Mouse (Mus musculus): ENCODE results near the gene Jam3. TPM values are rescaled to one million over a fixed set of nuclear protein-coding genes. Genes with fewer than 3 reads are reported as not detected.

Jam3 gene
- total RNA-seq, 2 experiments from 2014 or later: 7.1 to 8.2 TPM

- DNase-seq: no peak
- intact Hi-C loops (cut with DNase I): no loop called here
Measured at GRCm38 (mm10) chr9:27122963-27123362, 32.3 kb downstream of the Jam3 start.

- intact Hi-C loops (cut with DNase I): no loop called here
- no peak for DNase-seq
Measured at GRCm38 (mm10) chr9:27122076-27122475, 33.1 kb downstream of the Jam3 start.

DNA sequence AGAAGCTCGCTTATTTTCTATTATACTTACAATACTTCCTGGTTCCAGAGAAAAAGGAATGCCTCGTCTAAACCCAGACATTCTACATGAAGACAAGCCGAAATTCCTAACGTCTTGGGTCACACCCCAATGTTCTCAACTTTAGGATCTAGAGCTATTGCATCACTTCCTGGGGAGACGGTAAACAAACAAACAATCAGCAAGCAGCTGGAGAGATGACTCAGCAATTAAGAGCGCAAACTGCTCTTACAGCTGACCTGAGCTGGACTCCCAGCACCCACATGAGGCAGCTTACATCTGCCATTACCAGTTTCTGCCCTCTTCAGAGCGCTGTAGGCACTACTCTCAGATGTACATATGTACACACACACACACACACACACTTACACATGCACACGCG lies 34.0 kb downstream of the Jam3 start:
- DNase-seq: no peak
- intact Hi-C loops (cut with DNase I): no loop called here

DNA sequence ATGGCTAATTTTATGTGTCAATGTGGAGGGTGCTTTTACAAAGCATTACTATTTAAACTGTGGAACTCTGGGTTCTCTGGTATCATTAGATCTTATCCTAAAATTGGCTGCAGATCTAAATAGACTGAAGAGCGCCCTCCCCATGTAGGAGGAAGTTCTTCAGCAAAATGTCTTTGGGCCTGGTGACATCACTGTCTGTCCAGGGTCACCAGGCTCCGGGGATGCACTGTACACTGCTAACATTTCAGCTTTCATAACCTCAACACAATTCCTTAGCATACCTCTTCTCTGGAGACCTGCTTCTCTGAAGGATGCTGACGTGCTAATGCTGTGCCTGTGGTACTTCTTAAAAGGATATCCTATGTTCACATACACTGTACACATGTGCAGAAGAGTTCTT lies 43.5 kb downstream of the Jam3 start:
- DNase-seq: no peak
- intact Hi-C loops (cut with DNase I): no loop called here

GRCm38 (mm10) chr9:27110681-27111080 lies 44.5 kb downstream of the Jam3 start:
- DNase-seq: no peak
- intact Hi-C loops (cut with DNase I): no loop called here

DNA sequence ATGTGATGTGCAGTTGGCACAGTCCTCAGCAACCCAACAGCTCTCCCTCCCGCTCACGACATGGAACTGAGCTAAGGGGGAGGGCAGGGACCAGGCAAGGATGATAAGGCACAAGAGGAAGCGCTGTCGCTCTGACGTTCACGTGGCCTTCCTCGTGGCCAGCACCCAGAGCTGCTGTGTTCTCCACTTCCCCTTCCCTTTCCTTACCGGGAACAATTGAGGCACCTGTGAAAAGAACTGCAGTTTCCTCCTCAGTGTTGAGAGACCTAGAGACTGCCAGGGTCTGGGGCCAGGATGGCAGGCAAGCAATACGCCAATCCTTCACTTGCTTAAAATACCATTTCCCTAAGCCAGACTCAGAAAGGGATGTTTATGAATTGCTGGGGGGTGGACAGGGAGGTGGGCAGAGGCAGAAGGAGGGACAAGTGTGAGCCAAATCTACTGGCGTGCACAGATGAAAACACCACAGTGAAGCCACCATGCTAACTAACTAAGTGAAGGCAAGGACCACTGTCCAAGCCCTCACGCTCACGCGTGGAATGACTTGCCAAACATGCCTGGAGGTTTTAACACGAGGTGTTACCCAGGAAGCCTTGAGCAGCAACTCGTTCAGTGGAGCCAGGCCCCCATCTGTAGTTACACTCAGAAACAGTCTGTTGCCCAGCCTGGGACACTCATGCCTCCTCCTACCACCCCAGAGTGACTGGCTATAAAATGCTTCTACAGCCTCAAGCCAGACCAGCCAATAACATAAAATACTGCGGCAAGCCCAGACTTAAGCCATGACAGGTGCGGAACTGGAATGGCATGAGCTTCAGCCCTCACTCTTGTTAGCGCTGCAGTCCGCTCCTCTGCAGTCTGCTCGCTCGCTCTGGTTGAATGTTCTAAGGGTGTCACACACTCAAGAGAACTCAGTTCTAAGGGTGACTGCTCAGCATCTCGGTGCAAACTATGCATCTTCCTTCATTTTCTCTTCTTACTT lies 45.4 kb downstream of the Jam3 start:
- DNase-seq: peak; percentile 41 to 51
- intact Hi-C loops (cut with DNase I): loop anchor here (5.0 kb wide), 1 partner anchor 212 kb away; no protein-coding TSS in a partner anchor

DNA sequence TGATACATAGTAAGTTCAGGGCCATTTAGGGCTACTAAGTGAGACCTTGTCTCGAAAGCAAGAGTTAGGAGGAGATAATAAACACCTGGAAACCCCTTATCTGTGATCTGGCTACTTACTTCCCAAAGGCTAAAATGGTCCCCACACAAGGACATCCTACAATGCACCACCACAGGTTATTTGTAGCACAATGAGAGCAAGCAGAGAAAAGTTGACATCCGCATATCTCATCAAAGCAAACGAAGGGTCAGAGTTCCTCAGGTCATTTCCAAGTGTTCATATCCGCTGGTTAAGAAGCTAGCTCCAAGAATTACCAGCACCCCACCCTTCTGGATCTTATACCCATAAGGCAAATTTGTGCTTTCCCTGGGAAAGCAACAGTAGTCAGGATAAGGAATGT lies 46.8 kb downstream of the Jam3 start:
- DNase-seq: no peak
- intact Hi-C loops (cut with DNase I): loop anchor here (5.0 kb wide), 1 partner anchor 214 kb away; no protein-coding TSS in a partner anchor

DNA sequence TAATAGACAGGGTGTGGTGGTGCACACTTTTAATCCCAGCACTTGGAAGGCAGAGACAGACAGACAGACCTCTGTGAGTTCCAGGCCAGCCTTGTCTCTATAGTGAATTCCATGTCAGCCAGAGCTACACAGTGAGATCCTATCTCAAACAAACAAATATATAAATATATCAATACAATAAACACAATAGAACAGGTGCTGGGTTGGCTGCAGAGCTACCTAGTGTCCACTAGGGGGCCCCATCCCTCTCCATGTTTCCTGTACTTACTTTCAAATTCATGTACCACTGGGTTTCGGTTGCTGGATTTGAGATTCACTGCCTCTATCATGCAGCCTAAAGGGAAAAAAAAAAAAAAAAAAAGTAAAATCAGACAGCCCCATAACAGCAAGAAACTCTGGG lies 49.1 kb downstream of the Jam3 start:
- intact Hi-C loops (cut with DNase I): loop anchor here (2.0 to 5.0 kb wide), 2 partner anchors 71 to 216 kb away; no protein-coding TSS in a partner anchor

GRCm38 (mm10) chr9:27101466-27101865 lies 53.8 kb downstream of the Jam3 start:
- no peak for DNase-seq
- intact Hi-C loops (cut with DNase I): no loop called here

More for the DNA sequence above, 49.1 kb downstream of the Jam3 start:
- DNase-seq: no peak

DNA sequence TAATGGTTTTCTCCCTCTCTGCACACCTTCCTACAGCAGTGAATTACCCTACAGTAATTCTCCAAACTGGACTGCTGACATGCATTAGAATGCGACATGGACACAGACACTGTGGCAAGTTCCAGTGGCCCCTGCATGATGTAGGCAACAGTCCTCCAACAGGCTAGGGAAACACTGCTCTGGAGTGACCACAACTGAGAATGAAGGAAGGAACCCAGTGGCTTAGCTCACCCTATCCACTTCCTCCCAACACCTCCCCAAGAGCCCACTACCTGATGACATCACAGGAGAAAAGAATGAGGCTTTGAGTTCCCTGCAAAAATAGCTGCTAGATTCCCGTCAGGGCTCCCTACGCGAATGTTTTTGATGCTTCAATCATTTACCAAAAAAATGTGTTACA lies 55.7 kb downstream of the Jam3 start:
- intact Hi-C loops (cut with DNase I): no loop called here

DNA sequence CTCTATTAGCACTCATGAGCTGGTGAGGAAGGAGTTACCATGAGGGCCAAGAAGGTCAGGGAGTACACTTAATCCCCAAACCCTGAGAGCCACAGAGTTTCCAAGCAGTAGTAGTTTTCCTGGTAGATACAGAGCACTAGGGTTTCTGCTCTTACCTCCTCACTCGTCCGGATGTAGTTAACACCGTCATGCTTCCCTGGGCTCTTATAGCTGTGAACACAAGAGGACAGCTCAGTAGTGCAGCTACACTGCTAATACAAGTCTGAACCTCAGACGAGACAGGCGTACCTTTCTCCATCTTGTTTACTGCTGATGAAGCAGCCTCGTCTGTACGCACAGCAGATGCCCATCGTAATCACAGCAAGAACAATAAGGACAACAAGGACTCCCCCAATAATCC lies 56.7 kb downstream of the Jam3 start:
- intact Hi-C loops (cut with DNase I): no loop called here
- no peak for DNase-seq

More for the DNA sequence above, 55.7 kb downstream of the Jam3 start:
- no peak for DNase-seq

DNA sequence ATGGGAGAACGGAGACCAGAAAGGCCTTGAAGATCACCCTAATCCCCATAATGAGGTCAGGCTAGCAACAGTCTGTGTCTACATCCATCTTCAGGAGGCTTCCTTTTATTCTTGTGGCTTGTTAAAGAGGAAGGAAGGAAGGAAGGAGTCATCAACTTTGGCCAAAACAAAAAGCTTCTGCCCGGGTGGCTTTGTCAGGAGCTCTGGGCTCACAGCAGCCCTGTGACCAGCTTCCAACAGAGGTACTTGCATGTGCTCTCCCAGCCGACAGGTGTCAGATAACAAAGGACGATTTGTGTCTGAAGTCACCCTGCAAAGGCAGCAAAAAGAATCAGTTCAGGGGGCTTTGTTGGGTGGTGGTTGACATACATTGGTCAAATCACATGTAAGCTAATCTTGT lies 57.1 kb downstream of the Jam3 start:
- DNase-seq: no peak
- intact Hi-C loops (cut with DNase I): no loop called here

DNA sequence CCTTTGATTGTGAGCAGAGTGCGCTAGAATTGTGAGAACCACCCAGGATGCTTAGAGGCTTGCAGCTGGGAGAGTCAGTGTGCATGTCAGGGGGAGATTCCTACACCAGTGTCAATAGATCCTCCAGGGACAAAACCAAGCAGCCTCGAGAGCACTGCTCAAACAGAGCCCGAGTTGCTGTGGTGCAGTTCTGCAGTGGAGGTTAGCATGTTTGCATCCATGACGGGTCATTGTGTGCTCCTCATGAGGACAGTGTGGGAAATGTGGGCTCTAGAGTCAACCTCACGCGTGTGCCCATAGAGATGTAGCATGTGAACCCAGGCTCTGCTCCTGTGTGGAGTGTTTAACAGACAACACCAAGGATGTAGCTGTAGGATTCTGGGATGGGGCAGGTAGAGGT lies 62.3 kb downstream of the Jam3 start:
- no peak for DNase-seq
- intact Hi-C loops (cut with DNase I): no loop called here

- intact Hi-C loops (cut with DNase I): no loop called here
Measured at GRCm38 (mm10) chr9:27090801-27091775, 64.1 kb downstream of the Jam3 start.

GRCm38 (mm10) chr9:27090134-27090533 lies 65.1 kb downstream of the Jam3 start:
- DNase-seq: no peak
- intact Hi-C loops (cut with DNase I): no loop called here

More at GRCm38 (mm10) chr9:27090801-27091775, 64.1 kb downstream of the Jam3 start:
- no peak for DNase-seq

- no peak for DNase-seq
- intact Hi-C loops (cut with DNase I): no loop called here
Measured at GRCm38 (mm10) chr9:27087402-27087801, 67.8 kb downstream of the Jam3 start.

- DNase-seq: no peak
- intact Hi-C loops (cut with DNase I): no loop called here
Measured at GRCm38 (mm10) chr9:27086256-27086655, 69.0 kb downstream of the Jam3 start.

DNA sequence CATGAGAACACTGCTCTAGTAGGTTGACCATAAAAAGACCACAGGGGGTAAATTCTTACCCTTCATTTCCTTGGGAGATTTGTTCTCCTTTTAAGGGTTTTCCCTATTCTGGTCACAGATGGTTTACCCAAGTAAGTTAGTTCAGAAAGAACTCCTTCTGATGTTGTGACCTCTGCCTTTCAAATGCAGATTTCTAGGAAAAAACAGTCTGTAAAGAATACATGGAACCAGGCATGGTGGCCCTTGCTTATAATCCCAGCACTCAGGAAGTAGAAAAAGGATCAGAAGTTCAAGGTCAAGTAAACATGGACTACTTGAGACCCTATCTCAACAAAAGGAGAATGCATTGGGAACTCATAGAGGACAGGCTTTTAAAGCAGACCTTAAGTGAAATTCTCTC lies 79.4 kb downstream of the Jam3 start:
- intact Hi-C loops (cut with DNase I): no loop called here
- no peak for DNase-seq

DNA sequence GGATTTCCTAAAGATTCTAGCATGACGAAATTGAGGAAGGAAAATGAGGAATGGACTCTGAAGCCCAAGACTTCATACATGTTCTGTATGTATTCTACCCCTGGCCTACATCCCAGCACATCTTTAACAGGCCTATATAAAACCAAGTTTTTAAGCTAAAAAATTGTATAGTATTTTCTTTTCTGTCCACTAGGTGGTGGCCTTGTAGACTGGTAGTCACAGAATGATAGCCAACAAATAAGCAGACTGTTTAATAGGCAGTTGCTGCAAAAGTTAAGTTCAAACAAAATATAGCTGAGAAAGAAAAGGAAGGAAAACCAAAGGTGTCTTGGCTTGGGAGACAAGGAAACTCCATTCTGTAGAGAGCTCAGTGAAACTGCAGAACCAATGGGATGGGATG lies 80.5 kb downstream of the Jam3 start:
- DNase-seq: no peak
- intact Hi-C loops (cut with DNase I): no loop called here

GRCm38 (mm10) chr9:27070895-27071294 lies 84.3 kb downstream of the Jam3 start:
- intact Hi-C loops (cut with DNase I): no loop called here
- no peak for DNase-seq

GRCm38 (mm10) chr9:27058341-27058740 lies 96.9 kb downstream of the Jam3 start:
- DNase-seq: no peak
- intact Hi-C loops (cut with DNase I): no loop called here
